Mouse (Mus musculus): ENCODE data around the gene Tspan15. TPM values are rescaled to one million over a fixed set of nuclear protein-coding genes. Genes with fewer than 3 reads are reported as not detected.

Gene Tspan15
- polyA plus RNA-seq, 1 experiment from 2014 or later, result 11.7 TPM

DNA sequence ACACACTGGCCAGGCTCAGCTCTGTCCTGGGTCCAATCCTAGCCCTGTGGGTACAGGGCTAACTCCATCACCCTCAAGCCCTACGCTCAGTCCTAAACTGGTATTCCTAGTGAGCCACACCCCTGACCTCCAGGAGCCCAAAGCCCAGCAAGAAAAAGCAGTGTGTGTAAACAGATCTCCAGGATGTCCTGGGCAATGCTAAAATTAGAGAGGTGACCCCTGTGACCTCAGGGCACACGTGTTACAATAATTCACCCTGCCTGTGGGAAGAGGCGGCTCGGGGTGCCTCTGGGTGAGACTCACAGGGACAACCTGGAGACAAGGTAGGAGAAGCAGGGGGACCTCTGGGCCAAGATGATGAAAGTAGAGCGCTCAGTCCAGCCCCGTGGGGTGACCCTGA lies 6.8 kb downstream of the Tspan15 start:
- peaks cover 5% of the 10 kb centered on the region; the same call in 1 of the 2 replicates for H3K27me3 ChIP-seq
- H3K4me2 ChIP-seq, result no peak overlapping the region
- 79% methylated on average over 6 of the region's 6 CpGs for WGBS
- 0 out of 2 replicates have a peak, but pooled peaks cover 4% of the 10 kb centered on the region for H3K4me1 ChIP-seq
- no peak overlapping the region for H3K27ac ChIP-seq
- no peaks in the 10 kb centered on the region for H3K36me3 ChIP-seq (replicated peaks)
- no peaks in the 10 kb centered on the region for H3K9me3 ChIP-seq
- H3K4me3 ChIP-seq (replicated peaks), result no peak overlapping the region
- ATAC-seq (ENCODE audit: low FRiP score), result no peak
- no peak overlapping the region for H3K9ac ChIP-seq

DNA sequence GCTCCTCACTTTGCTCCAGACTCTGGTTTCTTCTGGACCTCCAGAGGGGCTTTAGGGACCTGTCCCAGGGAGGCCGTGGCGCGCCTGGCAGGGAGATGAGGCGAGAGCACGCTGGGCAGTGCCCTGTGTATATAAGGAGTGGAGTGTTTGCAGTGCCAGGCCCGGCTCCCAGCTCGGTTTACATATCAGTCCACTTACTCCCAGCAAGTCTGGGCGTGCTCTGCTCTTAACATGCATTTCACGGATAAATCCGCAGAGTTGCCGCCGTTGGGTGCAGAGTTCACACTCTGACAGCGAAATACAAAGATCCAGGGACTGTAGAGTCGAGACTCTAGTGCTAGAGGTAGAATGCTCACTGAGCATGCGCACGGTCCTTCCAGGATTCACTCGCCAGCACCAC lies 8.3 kb downstream of the Tspan15 start:
- Histone ChIP-seq H3K27me3 (no peaks in the 10 kb centered on the region), H3K4me2 (no peak overlapping the region), H3K4me3 (replicated peaks) (no peak overlapping the region), H3K27ac (no peak overlapping the region), H3K9me3 (no peaks in the 10 kb centered on the region), H3K36me3 (replicated peaks) (no peaks in the 10 kb centered on the region), H3K9ac (no peak overlapping the region), H3K4me1 (0 out of 2 replicates have a peak, but pooled peaks cover 4% of the 10 kb centered on the region)
- 87% methylated on average over 17 of the region's 17 CpGs for WGBS
- ATAC-seq (ENCODE audit: low FRiP score), result no peak

DNA sequence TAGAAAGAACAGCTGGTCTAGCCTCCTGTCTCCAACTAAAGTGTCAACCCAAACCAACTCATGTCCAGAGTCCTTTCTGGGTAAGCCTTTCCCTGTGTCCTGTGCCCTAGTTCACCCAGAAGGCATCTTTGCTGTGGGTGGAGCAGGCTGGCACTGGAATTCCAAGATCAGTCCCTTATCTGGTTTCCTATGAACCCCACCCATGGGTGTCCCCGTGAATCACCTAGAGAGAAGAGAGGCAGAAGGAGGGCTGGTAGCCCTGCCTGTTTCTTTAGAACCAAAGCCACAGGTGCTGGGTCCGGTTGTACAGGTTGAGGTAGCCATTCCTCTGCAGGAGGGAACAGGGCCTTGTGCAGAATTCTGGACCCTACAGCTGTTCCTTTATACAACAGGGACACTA lies 9.4 kb downstream of the Tspan15 start:
- H3K36me3 ChIP-seq (replicated peaks), result no peaks in the 10 kb centered on the region
- H3K9ac ChIP-seq, result no peak overlapping the region
- H3K4me1 ChIP-seq, result peaks cover 10% of the 10 kb centered on the region; the same call in 1 of the 2 replicates
- no peak overlapping the region for H3K27ac ChIP-seq
- ATAC-seq (ENCODE audit: low FRiP score), result no peak
- H3K4me3 ChIP-seq (replicated peaks), result no peak overlapping the region
- no peaks in the 10 kb centered on the region for H3K27me3 ChIP-seq
- H3K9me3 ChIP-seq, result no peaks in the 10 kb centered on the region
- 92% methylated on average over 2 of the region's 2 CpGs for WGBS
- no peak overlapping the region for H3K4me2 ChIP-seq

DNA sequence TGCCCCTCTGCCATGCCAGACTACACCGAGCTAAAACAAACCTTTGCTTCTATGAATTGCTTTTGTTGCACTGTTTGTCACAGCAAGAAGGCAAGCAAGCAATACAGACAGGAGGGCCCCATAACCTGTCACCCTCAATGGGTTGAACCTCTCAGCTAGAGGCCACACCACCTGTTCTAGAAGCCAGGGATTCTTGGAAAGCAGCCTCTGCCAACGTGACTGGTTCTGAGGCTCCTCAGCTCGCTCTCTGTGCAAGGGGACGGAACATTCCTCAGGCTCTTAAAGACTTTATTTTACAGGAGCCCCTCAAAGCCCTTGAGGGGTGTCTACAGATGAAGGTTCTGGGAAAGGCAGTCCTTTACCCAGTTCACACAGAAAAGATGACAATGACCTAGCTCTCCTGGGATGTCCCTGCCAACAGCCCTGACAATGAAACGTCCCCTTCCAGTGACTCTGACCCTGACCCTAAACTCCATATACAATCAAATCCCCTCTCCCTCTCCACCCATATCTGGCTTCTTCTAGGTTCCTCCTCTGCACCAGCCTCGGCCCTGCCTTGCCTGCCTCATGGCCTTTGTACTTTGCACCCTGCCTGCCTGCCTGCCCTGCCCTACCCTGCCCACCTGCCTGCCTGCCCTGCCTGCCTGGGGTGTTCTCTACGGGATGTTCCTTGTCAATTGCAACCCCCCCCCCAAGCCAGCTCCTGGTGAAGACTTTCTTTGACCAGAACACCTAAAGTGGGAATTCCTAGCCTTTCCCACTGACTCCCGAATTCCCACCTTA lies 10.1 kb downstream of the Tspan15 start:
- no peaks in the 10 kb centered on the region for H3K27me3 ChIP-seq
- no peak for ATAC-seq (ENCODE audit: low FRiP score)
- H3K4me3 ChIP-seq (replicated peaks), result no peak overlapping the region
- no peaks in the 10 kb centered on the region for H3K36me3 ChIP-seq (replicated peaks)
- H3K4me1 ChIP-seq, result peaks cover 6% of the 10 kb centered on the region; the same call in 1 of the 2 replicates
- H3K9me3 ChIP-seq, result no peaks in the 10 kb centered on the region
- H3K4me2 ChIP-seq, result no peak overlapping the region
- H3K27ac ChIP-seq, result no peak overlapping the region
- 80% methylated on average over 8 of the region's 8 CpGs for WGBS
- no peak overlapping the region for H3K9ac ChIP-seq

DNA sequence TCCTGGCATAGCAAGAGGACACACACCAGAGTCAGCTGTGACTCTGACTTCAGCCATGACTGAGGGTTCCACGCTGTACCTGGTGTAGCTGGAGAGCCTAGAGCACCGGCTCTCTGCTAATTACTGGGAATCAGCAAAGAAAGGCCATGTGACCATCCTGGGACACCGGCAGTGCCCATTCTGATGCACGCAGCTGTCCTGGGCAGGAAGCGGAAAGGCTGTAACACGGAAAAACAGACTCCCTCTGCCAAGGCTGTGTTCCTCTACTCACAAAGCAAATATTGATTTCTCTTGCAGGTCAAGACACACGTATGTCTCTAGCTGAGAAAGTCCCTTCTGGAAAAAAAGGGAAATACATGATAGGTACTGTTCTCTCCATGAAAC lies 12.3 kb downstream of the Tspan15 start:
- 88% methylated on average over 7 of the region's 7 CpGs for WGBS
- H3K9ac ChIP-seq, result no peak overlapping the region
- no peaks in the 10 kb centered on the region for H3K36me3 ChIP-seq (replicated peaks)
- H3K9me3 ChIP-seq, result no peaks in the 10 kb centered on the region
- peaks cover 6% of the 10 kb centered on the region; the same call in 1 of the 2 replicates for H3K4me1 ChIP-seq
- ATAC-seq (ENCODE audit: low FRiP score), result no peak
- H3K27ac ChIP-seq, result no peak overlapping the region
- no peaks in the 10 kb centered on the region for H3K27me3 ChIP-seq
- H3K4me3 ChIP-seq (replicated peaks), result no peak overlapping the region
- no peak overlapping the region for H3K4me2 ChIP-seq

DNA sequence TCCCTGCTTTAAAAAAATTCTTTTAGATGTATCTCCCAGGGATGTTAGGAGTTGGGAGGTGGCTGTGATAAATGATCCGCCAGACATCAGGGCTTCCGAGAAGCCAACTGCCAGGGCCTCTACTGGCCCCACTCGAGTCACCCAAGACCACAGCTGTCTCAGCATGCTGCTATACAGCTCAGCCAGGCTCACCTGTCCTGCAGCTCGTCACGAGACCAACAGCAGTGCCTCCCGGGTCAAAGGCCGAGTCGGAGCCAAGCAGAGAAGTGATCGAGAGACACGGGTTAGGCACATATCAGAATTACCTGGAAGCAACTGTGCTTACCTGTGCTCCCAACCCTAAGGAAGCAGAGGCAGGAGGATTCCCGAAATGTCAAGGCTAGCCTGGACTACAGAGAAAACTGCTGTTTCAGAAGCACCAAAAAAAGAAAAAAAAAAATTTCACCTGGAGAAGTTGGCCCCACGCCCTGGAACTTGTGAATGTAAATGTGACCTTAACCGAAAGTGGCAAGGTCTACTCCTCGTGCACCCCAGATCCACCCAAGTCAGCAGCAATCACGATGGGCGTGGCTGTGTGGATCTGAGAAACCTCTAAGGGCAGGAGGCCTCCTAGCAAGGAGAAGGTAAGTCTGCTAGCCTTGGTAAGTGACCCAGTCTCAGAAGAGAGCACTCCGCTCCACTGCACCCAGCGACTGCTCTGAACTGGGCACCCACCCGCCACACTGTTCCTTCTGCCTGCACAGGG lies 12.8 kb downstream of the Tspan15 start:
- Histone ChIP-seq H3K4me1 (peaks cover 6% of the 10 kb centered on the region; the same call in 1 of the 2 replicates), H3K4me3 (replicated peaks) (no peak overlapping the region), H3K36me3 (replicated peaks) (no peaks in the 10 kb centered on the region), H3K9me3 (no peaks in the 10 kb centered on the region), H3K27ac (no peak overlapping the region), H3K4me2 (no peak overlapping the region), H3K27me3 (no peaks in the 10 kb centered on the region), H3K9ac (no peak overlapping the region)
- ATAC-seq (ENCODE audit: low FRiP score), result no peak
- 89% methylated on average over 19 of the region's 19 CpGs for WGBS

DNA sequence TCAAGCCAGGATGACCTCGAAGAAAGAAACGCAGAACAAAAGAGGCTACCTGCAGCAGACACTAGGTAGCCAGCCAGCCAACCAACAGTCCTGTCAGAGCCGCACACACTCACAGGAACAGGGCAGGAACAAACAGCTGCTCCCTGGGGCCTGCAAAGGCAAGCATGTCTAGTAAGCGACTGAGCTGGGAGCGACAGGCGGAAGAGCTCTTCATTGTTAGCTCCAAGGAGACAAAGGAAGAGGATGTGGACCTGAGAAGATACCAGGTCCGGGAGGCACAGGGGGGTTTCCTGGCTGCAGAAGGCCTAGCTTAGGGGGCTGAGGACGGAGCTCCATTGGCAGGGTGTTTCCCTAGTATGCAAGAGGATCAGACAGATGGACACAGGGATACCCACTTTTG lies 13.9 kb downstream of the Tspan15 start:
- H3K27me3 ChIP-seq, result no peaks in the 10 kb centered on the region
- ATAC-seq (ENCODE audit: low FRiP score), result no peak
- no peak overlapping the region for H3K4me3 ChIP-seq (replicated peaks)
- H3K9ac ChIP-seq, result no peak overlapping the region
- H3K36me3 ChIP-seq (replicated peaks), result no peaks in the 10 kb centered on the region
- H3K9me3 ChIP-seq, result no peaks in the 10 kb centered on the region
- peak overlapping the region; percentile 63 for H3K27ac ChIP-seq
- 43% methylated on average over 8 of the region's 8 CpGs for WGBS
- H3K4me2 ChIP-seq, result no peak overlapping the region
- peaks cover 6% of the 10 kb centered on the region; the same call in 1 of the 2 replicates for H3K4me1 ChIP-seq

DNA sequence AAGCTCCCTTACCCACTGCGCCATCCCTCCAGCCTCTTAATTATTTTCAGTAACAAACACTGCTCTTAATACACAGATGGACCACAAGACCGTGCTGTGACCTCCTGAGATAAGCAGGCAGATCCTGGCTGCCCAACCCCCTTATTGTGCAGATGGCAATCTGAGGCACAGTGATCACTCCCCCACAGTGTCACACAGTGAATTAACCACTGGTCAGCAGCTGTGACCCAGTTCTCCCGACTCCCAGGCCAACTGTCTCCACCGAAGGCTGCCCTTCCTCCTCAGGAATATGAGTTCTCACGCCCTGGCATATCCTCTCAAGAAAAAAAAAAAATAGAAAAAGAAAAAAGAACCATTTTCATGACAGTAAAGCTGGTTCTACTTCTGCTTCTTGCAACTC lies 14.5 kb downstream of the Tspan15 start:
- peaks cover 6% of the 10 kb centered on the region; the same call in 1 of the 2 replicates for H3K4me1 ChIP-seq
- ATAC-seq (ENCODE audit: low FRiP score), result no peak
- H3K4me2 ChIP-seq, result no peak overlapping the region
- H3K27me3 ChIP-seq, result no peaks in the 10 kb centered on the region
- 59% methylated on average over 5 of the region's 5 CpGs for WGBS
- H3K9ac ChIP-seq, result no peak overlapping the region
- H3K36me3 ChIP-seq (replicated peaks), result no peaks in the 10 kb centered on the region
- H3K27ac ChIP-seq, result peak overlapping the region; percentile 50; the same call in 1 of the 2 replicates
- no peaks in the 10 kb centered on the region for H3K9me3 ChIP-seq
- no peak overlapping the region for H3K4me3 ChIP-seq (replicated peaks)

DNA sequence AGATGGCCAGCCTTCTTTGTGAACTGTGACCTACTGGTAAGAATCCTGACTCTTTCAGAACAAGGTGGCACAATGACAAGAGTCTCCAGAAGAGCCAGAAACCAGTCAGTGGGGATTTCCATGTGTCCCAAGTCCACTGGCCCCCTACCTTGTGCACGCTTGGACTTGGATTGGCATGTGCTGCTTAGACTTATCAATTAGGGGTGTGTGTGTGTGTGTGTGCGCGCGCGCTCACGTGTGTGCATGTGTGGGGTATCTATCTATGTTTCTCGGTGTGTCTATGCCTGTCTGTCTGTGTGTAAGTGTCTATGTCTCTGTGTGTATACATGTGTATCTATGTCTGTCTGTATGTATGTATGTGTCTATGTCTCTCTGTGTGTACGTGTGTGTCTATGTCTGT lies 15.4 kb downstream of the Tspan15 start:
- ATAC-seq (ENCODE audit: low FRiP score), result no peak
- Histone ChIP-seq H3K4me1 (peaks cover 6% of the 10 kb centered on the region; the same call in 1 of the 2 replicates), H3K9ac (no peak overlapping the region), H3K36me3 (replicated peaks) (no peaks in the 10 kb centered on the region), H3K27me3 (no peaks in the 10 kb centered on the region), H3K27ac (no peak overlapping the region), H3K4me3 (replicated peaks) (no peak overlapping the region), H3K9me3 (no peaks in the 10 kb centered on the region), H3K4me2 (no peak overlapping the region)
- WGBS, result 96% methylated on average over 8 of the region's 8 CpGs

DNA sequence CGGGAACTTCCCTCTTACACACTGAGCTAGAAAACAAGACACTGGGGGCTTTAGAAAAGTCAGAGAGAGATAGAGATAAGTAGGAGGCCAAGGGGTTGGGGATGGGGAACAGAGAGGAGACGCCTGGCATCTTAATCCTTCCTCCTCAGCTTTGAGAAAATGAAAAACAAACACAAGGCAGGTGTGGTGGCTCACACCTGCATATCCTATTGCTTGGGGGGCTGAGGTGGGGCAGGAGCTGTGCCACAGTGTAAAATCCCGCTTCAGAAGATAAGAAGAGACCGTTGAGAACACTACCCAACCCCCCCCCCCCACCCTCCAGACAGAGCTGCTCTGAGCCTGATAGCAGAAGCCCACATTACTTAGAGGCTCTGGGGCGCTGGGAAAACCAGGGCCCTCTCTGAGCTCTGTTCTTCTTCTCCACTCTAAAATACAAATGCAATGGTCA lies 15.9 kb downstream of the Tspan15 start:
- ATAC-seq (ENCODE audit: low FRiP score), result no peak
- Histone ChIP-seq H3K9me3 (no peaks in the 10 kb centered on the region), H3K4me2 (no peak overlapping the region), H3K4me1 (peaks cover 6% of the 10 kb centered on the region; the same call in 1 of the 2 replicates), H3K36me3 (replicated peaks) (no peaks in the 10 kb centered on the region), H3K27ac (no peak overlapping the region), H3K4me3 (replicated peaks) (no peak overlapping the region), H3K27me3 (no peaks in the 10 kb centered on the region), H3K9ac (no peak overlapping the region)
- 58% methylated on average over 5 of the region's 5 CpGs for WGBS

DNA sequence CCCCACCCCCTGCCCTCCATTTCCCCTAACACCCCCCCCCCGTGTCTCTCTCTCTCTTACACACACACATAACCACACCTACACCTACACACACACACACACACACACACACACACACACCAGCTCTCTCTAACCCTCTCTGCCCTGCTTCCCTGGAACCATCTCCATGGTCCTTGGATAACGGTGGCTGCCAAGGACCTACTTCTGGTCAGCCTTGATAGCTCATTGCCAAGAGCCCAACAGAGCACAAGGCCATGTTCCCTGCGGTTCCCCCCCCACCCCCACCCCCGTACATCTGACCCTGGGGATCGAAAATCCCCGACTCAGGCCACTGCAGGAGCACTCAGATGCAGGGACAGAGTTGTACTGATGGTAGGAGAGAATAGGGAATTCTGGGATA lies 19.7 kb downstream of the Tspan15 start:
- no peak overlapping the region for H3K27ac ChIP-seq
- H3K4me3 ChIP-seq (replicated peaks), result no peak overlapping the region
- no peaks in the 10 kb centered on the region for H3K27me3 ChIP-seq
- H3K4me2 ChIP-seq, result no peak overlapping the region
- 67% methylated on average over 6 of the region's 6 CpGs for WGBS
- no peaks in the 10 kb centered on the region; the same call in 1 of the 2 replicates for H3K4me1 ChIP-seq
- H3K9me3 ChIP-seq, result no peaks in the 10 kb centered on the region
- ATAC-seq (ENCODE audit: low FRiP score), result no peak
- no peaks in the 10 kb centered on the region for H3K36me3 ChIP-seq (replicated peaks)
- no peak overlapping the region for H3K9ac ChIP-seq

DNA sequence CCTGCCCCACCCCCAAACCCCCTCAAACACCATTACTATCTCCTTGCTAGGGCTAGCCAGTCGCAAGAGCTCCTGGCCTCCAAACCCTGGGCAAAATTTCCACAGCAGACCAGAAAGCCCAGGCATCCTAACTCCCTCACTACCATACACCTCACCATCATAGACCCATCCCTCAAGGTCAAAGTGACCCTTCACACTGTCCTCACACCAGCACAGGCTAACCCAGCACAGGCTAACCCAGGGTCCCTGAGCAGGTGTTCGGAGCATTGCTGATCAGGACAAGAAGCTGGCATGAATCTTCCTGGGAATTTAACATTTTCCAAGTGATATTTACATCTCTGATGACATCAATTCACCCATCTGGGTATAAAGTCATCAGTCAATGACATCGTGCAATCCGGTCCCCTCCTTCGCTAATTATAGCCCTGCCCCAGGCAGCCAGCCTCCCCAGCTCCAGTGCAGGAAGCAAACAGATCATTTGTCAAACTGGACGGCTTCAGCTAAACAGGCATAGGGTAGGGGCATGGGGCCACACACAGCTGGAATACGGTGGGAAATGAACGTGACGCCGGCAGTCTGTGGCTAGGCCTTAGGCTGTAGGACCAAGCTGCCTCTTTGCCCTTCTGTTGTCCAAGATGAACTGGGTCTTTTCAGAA lies 22.7 kb downstream of the Tspan15 start:
- Histone ChIP-seq H3K9me3 (no peaks in the 10 kb centered on the region), H3K4me2 (no peak overlapping the region), H3K9ac (no peak overlapping the region), H3K4me1 (no peaks in the 10 kb centered on the region), H3K27ac (no peak overlapping the region), H3K4me3 (replicated peaks) (no peak overlapping the region), H3K27me3 (no peaks in the 10 kb centered on the region), H3K36me3 (replicated peaks) (no peaks in the 10 kb centered on the region)
- ATAC-seq (ENCODE audit: low FRiP score), result no peak
- 82% methylated on average over 10 of the region's 10 CpGs for WGBS
